Mouse (Mus musculus) C3H10T1/2 (cell line): ENCODE results near the gene Ripply1. TPM values are rescaled to one million over a fixed set of nuclear protein-coding genes. Genes with fewer than 3 reads are reported as not detected.

ENCODE experiments used
- polyA plus RNA-seq, 2 experiments: library from polyadenylated mRNA; unstranded; fragments of >200 nt; fragmentation: generic; extraction: Trizol; gene quantifications; one replicate each; pipeline ENCODE4 v1.2.1; 2012; ENCODE audit warnings: missing spikeins in 2 of 2

Ripply1 gene
- polyA plus RNA-seq = 1 to 10 TPM in 1 of 2 experiments, under 1 TPM in 1; 0.21 to 1.9 TPM

DNA sequence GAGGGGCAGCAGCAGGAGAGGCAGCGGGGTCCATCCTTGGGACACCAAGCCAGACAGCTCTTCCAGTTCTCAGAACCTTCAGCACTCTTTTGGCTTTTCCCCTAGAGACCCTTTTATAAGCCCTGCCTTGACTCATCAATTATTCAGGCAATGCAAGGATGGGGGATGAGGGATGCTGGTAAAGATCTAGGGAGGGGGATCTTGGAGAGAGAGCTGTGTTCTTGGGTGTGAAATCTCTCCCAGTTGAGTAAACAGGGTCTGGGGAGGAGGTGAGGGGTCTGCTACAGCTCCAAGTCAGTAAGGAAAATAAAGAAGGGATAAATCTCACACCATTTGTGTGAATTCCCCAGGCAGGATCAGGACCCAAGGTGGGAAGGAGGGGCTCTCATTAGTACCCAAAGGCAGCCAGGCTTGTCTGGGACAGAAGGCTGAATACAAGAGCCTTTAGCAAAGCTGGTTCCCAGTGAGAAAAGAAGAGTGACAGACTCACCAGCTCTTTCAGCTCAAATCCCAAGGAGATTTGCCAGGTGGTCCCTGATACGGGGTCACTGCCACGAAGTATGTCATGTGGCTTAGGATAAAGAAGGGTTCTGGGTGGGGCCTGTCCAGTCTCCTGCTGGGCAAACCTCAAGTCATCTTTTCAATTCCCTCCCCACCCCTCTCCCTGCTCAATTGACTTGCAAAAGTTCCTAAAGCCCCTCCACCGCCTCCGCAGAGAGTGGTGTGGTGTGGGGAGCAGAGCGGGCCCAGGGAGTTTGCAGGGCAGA, at the start of gene Ripply1:
TSS of gene Ripply1 (minus strand) at position 76 of the 767 bp plus-strand sequence.

DNA sequence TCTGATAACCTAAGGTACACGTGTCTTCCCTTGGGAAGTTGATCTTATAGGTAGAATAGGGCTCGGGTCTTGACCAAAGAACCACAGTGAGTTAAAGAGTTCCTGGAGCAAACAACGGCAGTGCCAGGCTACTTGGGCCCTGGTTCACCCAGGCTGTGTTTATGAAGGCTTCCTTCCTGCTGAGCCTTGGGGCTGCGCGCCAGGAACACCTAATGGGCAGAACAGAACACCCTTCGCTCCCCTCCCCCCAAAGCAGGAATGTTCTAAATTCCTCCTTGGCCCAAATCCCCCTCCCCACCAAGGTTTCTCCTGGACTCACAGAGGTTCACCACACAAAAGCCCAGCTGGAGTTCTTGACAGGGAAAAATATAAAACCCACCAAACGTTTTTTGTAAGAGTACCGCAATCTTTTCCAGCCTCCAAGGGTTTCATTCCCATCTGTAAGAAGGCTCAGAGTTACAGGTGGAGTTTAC, 18.3 kb upstream of the Ripply1 start, which contains the start of gene Cldn2:
TSS of gene Cldn2 (plus strand) at position 423 of the 473 bp plus-strand sequence.

Other genes with a start within 250 kb of the Ripply1 start
- gene Rnf128, start 219.0 kb downstream of the Ripply1 start, polyA plus RNA-seq = 1 to 10 TPM in 1 of 2 experiments, under 1 TPM in 1; 0.11 to 1.4 TPM
- 1 to 10 TPM in 1 of 2 experiments, under 1 TPM in 1; 0.11 to 1.4 TPM for gene Tbc1d8b, start 97.4 kb downstream of the Ripply1 start, polyA plus RNA-seq
- gene Gm15013, start 67.9 kb downstream of the Ripply1 start, polyA plus RNA-seq = under 1 TPM; 0.08 to 0.09 TPM
- gene Cldn2, start 18.5 kb upstream of the Ripply1 start, polyA plus RNA-seq = under 1 TPM in 1 of 2 experiments, not detected in 1; 0.12 TPM
- gene Morc4, start 89.3 kb upstream of the Ripply1 start, polyA plus RNA-seq = 1 to 10 TPM in 1 of 2 experiments, under 1 TPM in 1; 0.98 to 6.2 TPM
- gene Rbm41, start 216.2 kb upstream of the Ripply1 start, polyA plus RNA-seq = under 1 TPM; 0.05 to 0.55 TPM